Mouse (Mus musculus): ENCODE data around the gene Mfng. TPM values are rescaled to one million over a fixed set of nuclear protein-coding genes. Genes with fewer than 3 reads are reported as not detected.

Mfng gene
- total and polyA plus RNA-seq, 3 experiments: 8.7 to 46.7 (median 18.1) TPM

DNA sequence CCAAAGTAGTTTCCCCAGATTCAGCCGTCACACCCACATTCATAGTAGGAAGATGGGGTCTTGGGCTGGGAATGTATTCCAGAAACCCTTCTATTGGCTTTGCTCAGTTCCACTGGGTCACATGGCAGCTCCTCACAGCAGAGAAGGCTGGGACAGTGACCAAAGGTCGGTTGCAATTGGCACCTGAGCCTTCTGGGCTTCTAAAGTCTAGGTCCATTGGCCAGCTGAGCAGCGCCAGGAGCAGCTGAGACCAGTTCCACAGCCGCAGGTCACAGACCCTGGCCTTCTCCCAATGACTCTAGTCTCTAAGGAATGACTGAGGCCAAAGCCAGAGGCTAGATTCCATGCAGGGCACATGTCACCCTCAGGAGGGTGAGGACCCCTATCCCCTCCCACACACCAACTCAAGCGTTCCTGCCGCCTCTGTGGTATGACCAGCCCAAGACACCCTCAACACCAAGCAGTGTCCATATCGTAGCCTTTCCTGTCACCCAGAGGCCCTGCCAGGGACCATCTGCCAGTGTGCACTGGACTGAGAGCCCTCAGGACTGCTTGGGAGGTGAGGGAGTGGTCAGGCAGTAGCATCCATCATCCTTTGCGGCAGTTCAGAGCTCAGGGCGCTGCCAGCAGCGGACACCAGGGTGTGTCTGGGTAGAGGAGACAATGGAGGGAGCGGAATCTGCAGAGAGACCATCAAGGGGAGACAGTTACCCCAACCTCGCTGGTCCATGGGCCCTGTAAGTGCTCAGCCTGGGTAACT lies 17.1 kb downstream of the Mfng start:
- no peak for DNase-seq

- DNase-seq: peak; percentile 59
Measured at GRCm38 (mm10) chr15:78755226-78755625, 18.0 kb downstream of the Mfng start.

DNA sequence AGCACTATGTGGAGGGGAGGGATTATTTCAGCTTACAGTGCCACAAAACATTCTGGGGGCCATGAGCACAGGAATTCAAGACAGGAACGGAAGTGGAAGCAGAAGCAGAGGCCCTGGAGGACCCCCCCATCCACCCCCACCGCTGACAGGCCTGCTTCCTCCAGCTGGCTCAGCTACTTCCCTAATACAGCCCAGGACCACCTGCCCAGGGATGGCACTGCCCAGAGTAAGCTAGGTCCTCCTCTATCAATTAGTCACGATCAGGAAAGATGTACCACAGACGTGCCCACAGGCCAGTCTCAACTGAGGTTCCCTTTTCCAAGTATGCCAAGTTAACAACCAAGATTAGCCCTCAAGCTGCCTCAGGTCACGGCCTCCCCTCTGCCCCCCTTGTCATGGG lies 19.1 kb downstream of the Mfng start:
- no peak for DNase-seq

GRCm38 (mm10) chr15:78752991-78753390 lies 20.3 kb downstream of the Mfng start:
- DNase-seq: no peak

DNA sequence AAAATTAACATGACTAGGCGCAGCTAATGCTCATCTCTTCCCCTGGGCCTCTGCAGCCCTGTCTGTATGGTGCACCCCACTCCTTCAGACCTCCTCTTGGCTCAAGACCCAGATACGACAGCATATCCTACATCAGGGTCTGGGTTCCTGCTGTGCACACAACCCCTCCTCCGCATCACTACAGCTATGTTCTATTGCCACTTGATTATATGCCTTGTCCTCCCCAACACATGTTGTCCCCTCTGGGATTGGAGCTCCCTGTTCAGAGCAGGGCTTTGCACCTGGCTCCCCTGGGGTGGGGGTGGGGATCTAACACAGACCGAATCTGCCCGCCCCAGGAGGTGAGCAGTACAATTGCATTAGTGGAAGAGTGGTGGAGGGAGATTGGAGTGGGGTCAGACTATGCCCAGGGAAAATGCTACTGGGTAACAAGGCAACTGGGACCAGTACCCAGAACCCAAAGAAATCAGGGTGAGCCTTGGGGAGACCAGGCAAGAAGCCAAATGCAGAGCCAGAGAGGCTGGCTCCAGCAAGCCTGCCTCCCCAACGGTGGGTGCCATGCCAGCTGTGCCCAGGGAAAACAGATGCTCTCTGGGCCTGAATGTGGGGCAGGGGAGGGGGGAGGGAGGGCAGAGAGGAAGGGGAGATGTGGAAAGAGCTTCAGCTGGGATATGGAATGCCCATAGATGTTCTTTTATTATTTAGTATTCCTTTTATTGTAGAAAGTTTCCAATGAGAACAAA lies 22.5 kb downstream of the Mfng start:
- DNase-seq: no peak

GRCm38 (mm10) chr15:78749855-78750254 lies 23.4 kb downstream of the Mfng start:
- no peak for DNase-seq

DNA sequence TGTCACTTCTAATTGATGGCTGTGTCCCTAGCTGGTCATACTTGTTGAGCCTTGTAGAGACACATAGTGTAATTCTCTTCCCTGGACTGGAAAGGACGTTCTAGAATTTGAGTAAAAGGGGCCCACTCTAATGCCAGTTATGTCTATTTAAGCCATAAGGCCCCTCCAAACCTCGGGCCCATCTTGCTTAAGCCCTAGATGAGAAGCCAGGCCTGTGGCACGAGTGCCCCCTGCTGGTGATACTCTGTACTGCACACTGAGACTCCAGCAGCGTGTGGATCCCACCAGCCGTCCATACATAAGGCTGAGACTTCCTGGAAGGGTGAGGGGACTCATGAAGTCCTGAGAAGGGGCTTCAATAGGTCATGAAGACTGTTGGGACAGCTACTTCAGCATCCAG lies 29.1 kb downstream of the Mfng start:
- peak; percentile 71 for DNase-seq

DNA sequence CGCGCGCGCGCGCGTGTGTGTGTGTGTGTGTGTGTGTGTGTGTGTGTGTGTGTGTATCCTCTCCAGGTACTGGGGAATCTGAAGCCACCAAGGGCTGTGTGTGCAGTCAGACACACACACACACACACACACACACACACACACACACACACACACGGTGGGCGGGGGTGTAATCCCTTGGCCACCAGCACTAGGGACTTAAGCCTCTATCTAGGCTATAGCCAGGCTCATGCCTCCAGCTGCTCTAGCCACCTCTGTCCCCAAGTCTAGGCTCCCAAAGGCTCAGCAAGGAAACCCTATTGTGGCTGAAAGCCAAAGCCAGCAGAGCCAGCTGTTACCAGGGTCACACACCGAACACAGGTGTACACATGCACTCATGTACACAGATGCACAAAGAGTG lies 30.4 kb downstream of the Mfng start:
- no peak for DNase-seq

DNA sequence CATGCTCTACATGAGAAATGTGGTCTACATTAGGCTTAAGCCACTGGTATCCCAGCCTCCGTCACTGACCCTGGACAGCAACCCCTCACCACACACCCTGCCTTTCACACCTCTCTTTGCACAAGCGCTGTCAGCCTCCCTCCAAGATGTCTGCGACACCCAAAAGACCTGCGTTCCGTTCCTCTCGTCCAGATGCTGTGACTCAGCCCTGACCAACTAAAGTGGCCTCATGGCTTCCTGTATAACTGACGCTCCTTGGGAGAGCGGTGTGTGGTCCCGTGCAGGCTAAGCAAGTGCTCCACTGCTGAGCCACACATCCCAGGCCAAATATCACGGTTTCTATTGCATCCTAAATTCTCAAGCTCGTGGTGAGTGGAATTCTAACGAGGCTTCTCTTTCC lies 32.6 kb downstream of the Mfng start:
- DNase-seq: no peak

DNA sequence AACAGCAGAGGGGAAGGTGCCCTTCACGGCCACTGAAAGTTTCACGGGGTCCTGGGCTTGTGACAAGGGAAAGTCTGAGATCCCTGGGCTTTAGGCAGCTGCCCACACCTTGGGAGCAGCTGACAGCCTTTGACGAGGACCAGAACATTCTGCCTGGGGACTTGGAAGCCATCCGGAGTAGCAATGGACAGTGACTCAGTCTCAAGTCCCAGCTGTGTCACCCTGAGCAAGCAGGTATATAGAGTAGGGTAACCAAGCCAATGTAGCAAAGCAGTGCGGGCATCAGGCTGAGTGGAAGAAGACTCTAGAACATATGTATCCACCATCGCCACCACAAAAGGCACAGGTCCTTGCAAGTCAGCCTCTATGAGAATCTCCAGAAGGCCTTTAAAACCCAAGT lies 36.1 kb downstream of the Mfng start:
- no peak for DNase-seq

DNA sequence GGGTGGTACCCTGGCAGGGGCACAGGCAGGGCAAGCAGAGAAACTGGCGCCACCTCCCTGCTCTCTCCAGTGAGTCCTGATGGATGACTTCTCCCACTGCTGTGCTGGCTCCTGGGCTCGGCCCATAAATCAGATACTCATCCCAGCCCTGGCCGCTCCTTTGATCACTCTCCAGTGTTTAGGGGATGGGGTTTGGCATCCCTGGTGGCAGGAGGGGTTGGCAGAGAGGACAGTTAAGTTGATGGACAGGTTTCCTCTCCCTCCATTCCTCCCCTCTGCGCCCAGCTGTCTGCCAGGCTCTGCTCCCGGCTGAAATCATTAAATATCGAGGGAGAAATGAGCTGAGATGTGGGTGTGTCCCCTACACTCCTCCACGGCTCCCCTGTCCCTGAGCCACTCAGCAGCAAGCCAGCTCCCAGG lies 36.6 kb downstream of the Mfng start:
- peak; percentile 70 for DNase-seq

- DNase-seq: no peak
Measured at GRCm38 (mm10) chr15:78736181-78736579, 37.1 kb downstream of the Mfng start.

DNA sequence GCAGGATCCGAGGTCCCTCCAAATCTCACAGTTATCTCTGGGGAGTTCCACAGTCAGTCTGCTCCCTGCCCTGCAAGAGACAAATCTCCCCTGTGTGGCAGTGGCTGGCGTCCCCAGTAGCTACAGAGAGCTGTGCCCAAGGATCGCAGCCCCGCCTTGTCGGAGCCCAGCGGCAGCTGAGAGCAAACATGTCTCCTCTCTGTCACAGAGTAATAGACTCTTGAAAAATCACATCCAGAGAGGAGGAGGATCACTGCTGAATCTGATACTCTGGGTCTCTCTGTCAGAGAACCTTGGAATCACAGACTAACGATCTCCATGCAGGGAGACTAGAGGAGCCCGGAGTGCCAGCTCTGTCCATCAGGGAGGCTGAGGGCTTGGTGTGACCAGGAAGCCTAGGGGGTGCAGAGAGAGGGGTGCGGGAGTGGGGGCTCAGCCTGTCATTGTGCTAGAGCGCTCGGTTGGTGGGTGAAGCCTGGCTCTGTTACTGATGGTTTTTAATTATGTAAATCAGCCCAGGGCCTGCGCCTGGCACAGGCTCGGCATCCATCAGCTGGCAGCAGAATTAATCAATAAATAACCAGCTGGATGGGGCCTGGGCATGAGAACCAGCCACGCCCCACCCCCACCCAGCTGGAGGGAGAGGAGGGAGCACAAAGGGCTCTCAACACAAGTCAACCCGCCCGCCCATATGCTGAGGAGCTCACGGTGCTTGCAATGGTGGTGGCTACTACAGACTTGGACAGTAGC lies 37.7 kb downstream of the Mfng start:
- no peak for DNase-seq

DNA sequence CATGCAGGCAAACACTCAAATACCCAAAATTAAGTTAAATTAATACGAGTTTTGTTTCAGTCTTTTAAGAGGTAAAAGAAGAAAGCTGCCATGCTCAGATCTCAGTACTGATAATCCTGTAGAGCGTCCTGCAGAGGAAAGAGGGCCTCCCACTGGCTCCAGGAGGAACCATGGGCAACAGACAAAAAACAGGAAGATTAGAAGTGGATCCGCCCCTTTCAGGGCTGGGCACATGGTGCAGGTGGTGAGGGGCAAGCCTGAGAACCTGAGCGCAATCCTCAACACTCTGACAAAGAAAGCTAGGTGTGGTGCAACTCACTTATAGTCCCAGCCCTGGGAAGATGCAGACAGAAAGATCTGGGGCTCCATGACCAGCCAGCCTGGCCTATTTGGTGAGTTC lies 41.4 kb downstream of the Mfng start:
- DNase-seq: no peak

- DNase-seq: no peak
Measured at GRCm38 (mm10) chr15:78730315-78731049, 42.8 kb downstream of the Mfng start.

GRCm38 (mm10) chr15:78726697-78727096 lies 46.6 kb downstream of the Mfng start:
- DNase-seq: no peak

GRCm38 (mm10) chr15:78720532-78720931 lies 52.7 kb downstream of the Mfng start:
- peak; percentile 86 for DNase-seq

DNA sequence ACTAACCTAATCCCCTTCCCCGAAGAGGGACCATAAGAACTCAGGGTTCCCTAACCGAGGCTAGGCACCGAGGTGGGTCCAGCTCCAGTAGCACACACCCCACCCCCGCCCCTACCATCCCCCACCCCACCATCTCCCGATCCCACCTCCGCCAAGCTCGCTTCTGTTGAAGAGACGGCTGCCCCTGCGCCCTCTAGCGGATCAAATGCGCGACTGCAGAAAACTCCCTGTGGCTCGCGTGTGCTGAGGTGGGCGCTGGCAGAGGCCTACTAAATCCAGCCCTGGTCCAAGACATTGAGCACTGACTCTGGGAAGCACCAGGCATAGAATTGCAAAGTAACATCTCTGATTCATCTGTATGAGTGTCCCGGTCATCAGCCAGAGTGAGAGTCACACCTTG lies 53.2 kb downstream of the Mfng start:
- peak; percentile 58 for DNase-seq

GRCm38 (mm10) chr15:78719416-78719815 lies 53.9 kb downstream of the Mfng start:
- no peak for DNase-seq

DNA sequence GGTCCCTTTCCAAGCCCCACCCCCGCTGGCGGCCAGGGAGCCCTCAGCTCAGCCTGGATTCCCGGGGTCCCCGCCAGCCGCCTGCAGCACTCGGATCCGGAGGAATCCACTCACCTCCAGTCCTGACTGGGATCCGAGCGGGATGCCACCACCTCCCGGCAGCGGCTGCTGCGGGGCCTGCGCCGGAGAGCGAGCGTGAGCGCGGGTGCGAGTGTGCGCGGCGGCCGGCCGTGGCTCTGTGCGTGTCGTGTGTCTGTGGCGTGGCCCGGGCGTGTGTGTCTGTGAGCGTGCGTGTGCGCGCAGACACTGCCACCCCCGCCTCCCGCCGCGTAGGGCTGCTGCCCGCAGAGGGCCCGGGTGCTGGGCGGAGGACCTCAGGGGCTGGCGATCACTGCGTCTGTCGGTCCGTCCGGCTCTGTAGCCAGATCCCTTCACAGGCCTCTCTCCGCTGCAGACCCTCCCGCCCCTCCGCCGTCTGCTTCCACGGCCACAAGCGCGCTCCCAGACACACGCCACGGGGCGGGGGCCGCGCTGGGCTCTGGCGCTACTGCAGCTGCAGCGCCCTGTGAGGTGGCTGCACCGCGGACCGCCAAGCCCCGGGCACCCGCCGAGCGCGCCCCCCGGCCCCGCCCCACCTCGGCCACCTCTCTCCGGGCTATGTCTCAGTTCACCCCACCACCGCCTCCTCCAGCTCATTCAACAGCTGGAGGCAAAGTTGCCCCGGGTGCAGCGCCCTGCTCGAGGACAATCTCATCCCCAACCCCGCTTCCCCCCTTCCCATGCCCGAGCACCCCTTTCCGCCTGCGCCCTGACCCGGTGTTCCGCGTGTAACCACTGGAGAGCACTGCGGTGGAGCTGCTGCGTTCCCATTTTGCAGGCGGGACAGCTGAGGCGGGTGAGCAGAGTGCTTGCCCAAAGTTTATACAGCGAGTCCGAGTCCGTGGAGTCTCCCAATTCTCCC lies 54.7 kb downstream of the Mfng start, which contains the start of gene Elfn2:
Gene Elfn2, minus strand, starts transcription at position 482 of the 961 bp plus-strand sequence.
- peak; percentile 33 for DNase-seq

DNA sequence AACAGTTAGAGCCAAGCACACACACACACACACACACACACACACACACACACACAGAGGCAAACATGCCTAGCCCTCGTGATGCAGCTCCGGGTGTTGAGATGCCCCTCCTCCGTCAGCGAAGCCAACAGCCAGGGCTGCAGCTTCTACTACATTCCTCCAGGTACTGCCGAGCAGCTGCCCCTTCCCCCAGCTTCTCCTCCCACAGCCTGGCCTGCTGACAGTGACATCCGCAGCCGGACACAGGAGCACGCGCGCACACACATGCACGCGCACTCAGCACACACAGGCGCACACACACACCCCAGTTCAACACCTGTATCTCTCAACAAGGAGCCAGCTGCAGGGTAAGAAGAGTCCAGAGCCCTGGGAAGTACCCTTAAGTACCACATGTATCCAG lies 56.3 kb downstream of the Mfng start:
- DNase-seq: no peak
